Mouse (Mus musculus): ENCODE data around the gene Krtap3-1.
"Not testable (repeated sequence)": the region's sequence is repeated elsewhere in the genome, so short reads cannot be mapped to it uniquely, and the experiment has no call there.

The Krtap3-1 gene

DNA sequence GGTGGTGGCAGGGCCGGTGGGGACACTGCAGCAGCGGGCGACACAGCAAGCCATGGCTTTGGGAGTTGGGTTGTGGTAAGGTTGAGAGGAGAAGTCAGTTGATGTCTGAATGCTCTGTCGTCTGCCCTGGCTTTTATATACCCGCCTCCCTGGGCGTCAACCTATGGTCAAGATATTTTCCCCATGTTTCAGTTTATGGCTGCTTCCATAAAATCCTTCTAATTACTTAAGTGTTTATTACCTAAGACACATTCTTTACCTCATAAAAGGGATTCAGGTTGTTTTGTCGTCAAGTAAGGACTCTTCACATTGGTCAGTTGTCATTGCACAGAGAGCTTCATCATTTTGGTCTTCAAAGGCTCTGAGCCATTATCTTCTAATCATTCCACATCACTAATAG lies at the start of gene Krtap3-1:
Gene Krtap3-1 (minus strand): TSS at position 101 of the 400 bp plus-strand sequence.
- no peak for DNase-seq

DNA sequence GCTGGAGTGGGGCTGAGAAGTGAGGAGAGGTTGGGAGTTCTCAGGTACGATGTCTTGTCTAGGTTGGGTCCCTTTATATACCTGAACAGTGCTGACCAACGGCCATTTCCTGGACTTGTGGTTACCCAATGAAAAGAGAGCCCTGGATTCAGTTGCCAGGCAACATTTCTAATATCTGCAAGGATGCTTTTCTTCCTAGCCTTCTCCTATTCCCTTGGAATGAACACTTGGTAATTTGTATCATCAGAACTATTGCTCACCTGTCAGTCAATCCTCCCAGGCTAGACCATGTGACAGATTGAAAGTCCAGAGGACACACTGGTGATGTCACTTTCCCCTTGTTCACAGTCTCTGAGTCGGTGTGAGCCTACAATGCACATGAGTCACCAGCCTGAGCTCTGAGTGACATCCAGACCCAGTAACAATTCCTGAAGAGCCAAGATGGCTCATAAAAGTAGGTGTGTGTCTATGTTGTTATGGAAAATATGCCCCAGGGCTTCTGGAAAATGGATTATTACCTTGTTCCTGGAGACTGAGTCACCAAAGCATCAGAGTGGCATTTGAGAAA lies 48.5 kb upstream of the Krtap3-1 start, which contains the start of gene Krtap2-4:
Gene Krtap2-4 (minus strand): TSS at position 51 of the 568 bp plus-strand sequence.
- DNase-seq: no peak

DNA sequence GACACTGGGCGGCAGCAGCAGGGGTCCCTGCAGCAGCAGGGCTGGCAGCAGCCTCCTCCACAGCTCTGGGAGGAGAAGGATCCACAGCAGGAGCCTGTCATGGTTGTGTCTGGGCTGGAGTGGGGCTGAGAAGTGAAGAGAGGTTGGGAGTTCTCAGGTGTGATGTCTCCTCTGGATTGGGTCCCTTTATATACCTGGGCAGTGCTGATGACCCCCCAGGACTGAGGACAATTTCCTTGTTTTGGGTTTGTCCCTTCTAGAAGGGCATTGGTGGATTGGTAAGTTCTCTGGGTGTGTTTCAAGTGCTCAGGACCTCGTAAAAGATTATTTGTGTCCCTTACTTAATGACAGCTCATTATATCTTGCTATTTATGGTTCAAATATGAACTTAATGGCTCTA lies 43.7 kb upstream of the Krtap3-1 start, which contains the start of gene Gm11937:
Gene Gm11937 (minus strand): TSS at position 101 of the 400 bp plus-strand sequence.
- DNase-seq: not testable (repeated sequence)

DNA sequence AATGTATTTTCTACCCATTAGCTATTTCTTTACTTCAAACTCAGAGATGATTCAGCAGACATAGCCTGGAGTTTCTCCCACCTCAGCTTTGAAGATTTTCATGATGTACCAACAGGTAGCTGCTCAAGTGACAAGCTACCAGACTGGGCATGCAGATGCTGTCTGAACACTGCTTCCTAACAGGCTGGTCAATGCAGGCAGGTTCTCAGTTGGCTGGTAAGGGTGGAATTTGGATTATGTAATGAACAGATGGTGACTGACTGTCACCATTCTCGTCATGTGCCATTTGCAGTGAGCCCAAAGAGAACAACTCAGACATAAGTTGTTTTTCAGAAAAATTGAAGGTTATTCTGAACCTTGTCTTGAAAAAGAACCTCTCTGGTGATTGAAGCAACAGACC lies 42.7 kb upstream of the Krtap3-1 start:
- DNase-seq: no peak

DNA sequence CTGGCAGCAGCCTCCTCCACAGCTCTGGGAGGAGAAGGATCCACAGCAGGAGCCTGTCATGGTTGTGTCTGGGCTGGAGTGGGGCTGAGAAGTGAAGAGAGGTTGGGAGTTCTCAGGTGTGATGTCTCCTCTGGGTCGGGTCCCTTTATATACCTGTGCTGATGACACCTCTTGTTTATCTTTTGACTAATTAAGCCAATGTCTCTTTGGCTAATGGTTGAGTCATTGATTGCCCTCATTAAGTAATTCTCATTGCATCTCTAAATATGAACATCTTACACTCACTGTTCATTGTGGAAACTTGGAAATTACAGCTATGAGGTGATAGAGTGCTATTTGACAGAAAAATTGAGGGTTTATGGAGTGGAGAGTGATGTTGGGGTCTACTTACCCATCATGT lies 36.8 kb upstream of the Krtap3-1 start, which contains the start of gene Gm11938:
Gene Gm11938 (minus strand): TSS at position 101 of the 400 bp plus-strand sequence.
- not testable (repeated sequence) for DNase-seq

DNA sequence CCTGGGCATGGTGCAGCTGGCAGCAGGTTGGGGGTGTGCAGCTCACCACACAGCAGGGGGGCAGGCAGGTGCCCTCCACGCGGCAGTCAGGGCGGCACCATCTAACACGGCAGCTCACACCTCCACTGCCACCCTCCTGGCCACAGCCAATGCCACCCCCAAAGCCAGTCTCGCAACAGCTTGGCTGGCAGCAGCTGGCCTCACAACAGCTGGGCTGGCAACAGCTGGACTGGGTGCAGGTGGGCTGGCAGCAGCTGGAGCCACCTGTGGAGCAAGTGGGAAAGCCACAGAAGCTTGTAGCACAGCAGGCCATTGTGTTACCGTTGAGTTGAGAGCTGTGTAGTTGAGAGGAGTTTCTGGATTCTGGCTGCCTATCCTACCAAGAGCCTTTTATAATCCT lies 31.3 kb upstream of the Krtap3-1 start, which contains the start of gene Krtap9-3:
Gene Krtap9-3 (minus strand): TSS at position 364 of the 400 bp plus-strand sequence.
- DNase-seq: not testable (repeated sequence)

DNA sequence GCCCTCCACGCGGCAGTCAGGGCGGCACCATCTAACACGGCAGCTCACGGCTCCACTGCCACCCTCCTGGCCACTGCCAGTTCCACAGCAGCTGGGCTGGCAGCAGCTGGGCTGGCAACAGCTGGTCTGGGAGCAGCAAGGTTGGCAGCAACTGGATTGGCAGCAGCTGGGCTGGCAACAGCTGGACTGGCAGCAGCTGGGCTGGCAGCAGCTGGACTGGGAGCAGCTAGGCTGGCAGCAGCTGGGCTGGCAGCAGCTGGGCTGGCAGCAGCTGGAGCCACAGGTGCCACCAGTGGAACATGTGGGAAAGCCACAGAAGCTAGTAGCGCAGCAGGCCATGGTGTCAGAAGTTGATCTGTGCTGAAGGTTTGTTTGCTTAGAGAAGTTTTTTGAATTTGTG lies 24.6 kb upstream of the Krtap3-1 start, which contains the start of gene Krtap1-3:
Gene Krtap1-3 (minus strand): TSS at position 359 of the 400 bp plus-strand sequence.
- no peak for DNase-seq

DNA sequence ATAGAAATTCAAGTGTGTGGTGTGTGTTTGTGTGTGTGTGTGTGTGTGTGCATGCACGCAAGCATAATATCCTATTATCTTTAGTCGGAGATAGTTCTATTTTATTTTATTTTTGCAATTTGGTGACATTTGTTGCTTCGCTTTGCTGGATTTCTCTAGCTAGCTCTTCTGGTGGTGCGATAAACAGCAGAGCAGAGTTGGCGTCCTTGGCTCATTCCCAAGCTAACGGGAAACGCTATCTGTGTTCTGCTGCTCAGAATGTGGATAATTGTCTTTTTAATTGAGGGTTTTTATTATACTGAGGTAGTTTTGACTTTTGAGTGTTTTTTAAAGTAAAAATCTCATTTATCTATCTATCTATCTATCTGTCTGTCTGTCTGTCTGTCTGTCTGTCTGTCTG lies 18.7 kb upstream of the Krtap3-1 start:
- DNase-seq: no peak

DNA sequence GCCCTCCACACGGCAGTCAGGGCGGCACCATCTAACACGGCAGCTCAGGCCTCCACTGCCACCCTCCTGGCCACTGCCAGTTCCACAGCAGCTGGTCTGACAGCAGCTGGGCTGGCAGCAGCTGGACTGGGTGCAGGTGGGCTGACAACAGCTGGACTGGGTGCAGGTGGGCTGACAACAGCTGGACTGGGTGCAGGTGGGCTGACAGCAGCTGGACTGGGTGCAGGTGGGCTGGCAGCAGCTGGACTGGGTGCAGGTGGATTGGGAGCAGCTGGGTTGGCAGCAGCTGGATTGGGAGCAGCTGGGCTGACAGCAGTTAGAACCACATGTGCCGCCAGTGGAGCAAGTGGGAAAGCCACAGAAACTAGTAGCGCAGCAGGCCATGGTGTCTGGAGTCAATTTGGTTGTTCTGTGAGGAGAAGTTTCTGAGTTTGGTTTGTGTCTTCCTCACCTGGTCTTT lies 16.8 kb upstream of the Krtap3-1 start, which contains the start of gene Krtap1-4:
Gene Krtap1-4 (minus strand): TSS at position 410 of the 460 bp plus-strand sequence.
- DNase-seq: no peak

DNA sequence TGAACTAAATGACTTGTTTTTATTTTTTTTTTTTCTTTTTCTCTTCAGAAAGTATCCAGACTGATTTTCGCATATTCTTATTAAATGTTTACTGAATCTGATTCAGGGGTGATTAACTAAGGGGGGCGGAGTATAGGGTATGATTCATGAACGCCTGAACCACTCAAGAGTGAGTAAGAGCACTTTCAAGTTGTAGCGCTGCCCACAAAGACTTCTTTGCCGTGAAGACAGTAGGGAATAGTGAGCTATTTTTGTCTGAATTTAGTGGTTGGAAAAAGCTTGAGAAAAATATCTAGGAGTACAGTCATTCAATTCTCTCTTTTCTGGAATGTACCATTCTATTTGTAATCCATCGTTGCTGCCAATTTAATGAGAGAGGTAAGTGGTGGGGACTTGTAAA lies 15.1 kb upstream of the Krtap3-1 start:
- DNase-seq: no peak

DNA sequence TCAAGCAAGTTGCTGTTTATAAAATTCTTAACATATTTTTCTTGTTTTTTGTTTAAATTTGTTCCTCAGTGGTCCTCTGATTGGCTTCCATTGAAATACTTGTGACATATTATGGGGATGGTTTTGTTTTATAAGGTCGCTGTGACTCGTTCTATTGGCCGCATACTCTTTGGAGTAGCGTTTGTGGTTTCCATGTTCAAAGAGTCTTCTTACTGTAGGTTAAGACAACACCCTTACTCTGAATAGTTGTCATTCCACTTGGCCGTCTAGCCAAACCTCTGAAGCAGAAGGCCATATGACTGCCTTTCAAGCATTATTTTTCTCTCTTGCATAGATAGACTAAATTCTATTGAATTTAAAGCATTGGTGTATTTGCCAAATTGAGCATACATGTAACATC lies 14.6 kb upstream of the Krtap3-1 start:
- no peak for DNase-seq

DNA sequence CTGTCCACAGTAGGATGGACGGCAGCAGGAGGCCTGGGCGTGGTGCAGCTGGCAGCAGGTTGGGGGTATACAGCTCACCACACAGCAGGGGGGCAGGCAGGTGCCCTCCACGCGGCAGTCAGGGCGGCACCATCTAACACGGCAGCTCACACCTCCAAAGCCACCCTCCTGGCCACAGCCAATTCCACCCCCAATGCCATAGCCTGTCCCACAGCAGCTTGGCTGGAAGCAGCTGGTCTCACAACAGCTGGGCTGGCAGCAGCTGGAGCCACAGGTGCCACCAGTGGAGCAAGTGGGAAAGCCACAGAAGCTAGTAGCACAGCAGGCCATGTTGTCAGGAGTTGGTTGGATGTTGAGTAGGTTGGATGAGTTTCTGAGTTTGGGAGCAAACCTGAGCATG lies 14.2 kb upstream of the Krtap3-1 start, which contains the start of gene Krtap1-5:
Gene Krtap1-5 (minus strand): TSS at position 381 of the 400 bp plus-strand sequence.
- DNase-seq: no peak

DNA sequence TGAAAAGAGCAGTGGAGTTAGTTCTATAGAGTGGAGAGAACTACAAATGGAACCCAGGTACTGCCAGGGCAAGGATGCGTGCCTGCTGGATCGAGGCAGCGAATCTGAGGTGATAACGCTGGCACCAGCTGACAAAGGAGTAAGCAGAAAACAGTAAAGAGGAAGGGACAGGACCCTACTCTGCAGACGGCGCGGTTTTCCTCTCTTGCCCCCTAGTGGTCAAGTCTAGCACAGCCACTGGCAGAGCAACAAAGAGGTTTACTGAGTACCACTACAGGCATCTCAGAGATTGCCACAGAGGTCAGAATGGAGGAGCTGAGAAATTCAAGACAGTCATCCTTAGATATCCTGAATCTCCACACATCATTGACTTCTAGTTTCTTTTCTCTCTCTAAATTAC lies 7.7 kb upstream of the Krtap3-1 start:
- peak; percentile 62 for DNase-seq

DNA sequence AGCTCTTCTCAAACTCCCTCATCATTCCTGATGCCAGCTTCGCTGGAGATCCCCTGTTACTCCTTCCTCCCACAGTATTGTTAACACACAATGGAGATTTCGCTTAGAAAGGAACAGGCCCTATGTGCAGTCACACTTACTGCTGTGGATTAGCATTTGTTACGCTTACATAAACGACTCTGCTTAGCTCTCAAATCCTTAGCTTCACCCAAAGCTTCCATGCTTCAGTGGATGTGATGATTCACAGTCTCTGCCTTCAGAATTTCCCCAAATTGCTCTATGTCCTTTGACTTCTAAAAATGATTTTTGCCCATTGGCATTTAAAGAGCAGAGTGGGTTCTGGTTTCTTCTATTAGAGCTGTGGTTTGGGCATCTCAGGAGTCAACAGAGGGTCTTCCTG lies 6.7 kb upstream of the Krtap3-1 start:
- no peak for DNase-seq

DNA sequence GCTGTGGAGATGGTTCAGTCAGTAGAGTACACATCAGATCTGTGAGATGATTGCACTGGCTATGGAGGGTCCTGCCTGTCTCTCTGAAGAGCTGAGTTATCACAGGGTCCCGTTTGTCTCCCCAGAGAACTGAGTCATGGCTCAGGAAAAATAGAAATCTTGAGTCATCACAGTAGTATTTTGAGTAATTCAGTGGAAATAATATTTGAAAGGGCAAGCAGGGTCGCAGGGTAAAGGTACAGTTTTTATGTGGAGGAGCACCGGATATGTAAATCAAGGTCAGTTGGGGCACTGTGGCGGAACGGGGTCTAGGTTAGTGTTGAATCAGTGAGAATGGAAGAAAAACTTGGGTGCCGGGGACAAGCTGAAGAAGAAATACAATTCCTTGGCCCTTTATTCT lies 3.9 kb downstream of the Krtap3-1 start:
- DNase-seq: no peak

DNA sequence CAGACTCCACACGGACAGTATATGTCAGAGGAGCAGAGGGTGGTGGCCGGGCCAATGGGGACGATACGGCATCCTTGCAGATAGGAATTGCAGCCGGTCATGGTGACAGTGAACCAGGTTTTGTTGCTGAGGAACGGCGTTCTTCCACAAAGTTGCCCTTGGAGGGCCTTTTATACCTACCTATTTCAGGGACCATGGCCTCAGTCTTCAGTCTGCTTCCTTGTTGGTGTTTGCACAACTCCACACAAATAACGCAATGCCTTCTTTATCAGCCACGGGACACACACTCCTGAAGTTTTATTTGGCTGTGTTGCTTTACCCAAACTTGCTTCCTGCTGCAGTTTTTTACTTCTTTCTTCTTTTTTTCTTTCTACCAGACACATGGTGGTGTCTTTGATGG lies 7.1 kb downstream of the Krtap3-1 start, which contains the start of gene Gm11939:
Gene Gm11939 (minus strand): TSS at position 101 of the 400 bp plus-strand sequence.
- no peak for DNase-seq

DNA sequence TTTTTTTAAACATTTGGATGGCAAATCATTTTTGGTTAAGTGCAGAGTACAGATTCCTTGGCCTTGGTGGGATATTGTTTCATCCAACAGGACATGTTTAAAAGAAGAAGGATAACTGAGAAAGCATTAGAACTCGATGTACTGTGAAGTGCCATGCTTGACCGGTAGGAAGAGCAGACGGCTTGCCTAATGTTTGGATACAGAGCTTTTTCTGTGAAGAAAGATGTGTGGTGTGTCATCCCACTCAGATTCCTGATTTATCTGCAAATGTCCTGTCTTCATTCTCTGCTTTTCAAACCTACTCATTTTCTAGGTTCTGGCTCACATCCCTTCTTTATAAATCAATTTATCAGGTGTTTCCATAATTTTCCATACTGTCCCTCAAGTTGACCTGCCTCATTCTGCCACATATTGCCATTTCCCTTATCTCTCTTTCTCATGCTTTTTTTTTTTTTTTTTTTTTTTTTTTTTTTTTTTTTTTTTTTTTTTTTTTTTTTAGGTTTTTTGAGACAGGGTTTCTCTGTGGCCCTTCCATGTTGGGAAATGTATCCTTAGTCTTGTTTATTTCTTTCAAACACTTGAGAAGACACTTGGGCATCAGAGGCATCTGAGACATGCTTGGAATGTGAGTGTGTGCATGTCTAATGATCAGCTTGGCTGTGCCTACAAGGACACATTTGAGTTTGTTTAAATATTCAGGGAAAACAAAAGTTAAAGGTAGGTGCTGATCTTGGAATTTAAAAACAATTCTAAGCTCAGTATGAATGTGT lies 8.3 kb downstream of the Krtap3-1 start:
- no peak for DNase-seq

DNA sequence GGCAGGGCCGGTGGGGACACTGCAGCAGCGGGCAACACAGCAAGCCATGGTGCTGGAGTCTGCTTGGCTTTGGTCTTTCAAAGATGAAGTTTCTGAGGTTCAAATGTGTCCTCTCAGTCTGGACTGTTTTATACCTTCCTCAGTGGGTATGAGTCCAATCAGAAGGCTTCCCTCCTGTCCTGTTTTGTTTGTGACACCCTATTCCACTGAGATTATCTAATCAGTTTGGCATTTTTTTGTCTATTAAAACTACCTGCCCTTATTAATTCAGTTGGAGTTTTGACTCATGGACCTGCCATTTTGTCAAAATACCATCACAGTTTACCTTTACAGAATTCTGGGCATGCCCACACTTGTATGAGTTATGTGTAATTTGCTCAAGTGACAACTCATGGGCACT lies 9.7 kb downstream of the Krtap3-1 start, which contains the start of gene Krtap3-2:
Gene Krtap3-2 (minus strand): TSS at position 101 of the 400 bp plus-strand sequence.
- DNase-seq: no peak

DNA sequence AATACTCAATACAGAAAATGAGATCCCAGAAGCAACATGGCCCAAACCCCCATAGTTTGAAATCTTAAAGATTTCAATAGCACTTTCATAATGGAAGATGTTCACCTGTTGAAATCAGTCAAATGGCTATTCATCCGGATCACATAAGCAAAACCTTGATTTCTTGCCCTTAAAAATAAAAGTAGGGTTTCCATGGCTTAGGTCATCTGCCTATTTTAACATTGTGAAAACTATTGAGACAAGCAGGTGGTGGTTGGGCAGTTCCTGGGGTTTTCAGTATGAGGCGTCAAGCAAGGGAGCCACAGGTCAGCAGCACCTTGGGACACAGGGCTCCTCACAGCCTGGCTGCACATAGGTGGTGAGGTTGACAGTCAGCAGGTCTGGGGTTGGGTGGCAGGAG lies 10.2 kb downstream of the Krtap3-1 start:
- DNase-seq: no peak

DNA sequence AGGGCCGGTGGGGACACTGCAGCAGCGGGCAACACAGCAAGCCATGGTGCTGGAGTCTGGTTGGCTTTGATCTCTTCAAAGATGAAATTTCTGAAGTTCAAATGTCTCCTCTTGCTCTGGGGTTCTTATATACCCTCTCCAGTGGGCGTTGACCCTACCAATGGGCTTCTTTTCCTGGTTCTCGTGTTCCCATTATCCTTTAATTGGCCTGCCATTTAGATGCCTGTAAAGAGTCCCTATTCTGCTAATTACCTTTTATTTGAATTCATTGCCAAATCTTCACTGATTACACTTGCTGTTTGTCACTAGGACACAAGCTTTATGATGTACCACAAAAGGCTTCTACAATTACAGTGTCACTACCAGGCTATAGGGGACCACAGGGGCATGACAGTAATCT lies 15.7 kb downstream of the Krtap3-1 start, which contains the start of gene Krtap3-3:
Gene Krtap3-3 (minus strand): TSS at position 101 of the 400 bp plus-strand sequence.
- DNase-seq: no peak

DNA sequence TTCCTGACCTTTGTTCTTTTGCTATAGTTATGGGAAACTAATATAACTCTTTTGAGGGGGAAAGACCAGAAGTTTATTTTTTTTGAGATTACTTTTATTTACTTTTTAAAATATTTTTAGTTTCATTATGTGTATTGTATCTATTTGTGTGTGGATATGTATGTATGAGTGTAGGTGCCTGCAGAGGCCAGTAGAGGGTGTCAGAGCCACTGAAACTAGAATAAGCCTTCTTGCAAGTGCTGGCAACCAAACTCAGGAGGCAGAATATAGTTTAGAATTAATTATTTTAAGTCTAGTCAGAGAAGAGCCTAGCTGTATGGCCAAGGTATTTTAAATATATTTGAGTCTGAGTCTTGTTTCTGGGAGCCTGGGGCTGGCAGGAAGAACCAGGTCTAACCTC lies 18.5 kb downstream of the Krtap3-1 start:
- no peak for DNase-seq

DNA sequence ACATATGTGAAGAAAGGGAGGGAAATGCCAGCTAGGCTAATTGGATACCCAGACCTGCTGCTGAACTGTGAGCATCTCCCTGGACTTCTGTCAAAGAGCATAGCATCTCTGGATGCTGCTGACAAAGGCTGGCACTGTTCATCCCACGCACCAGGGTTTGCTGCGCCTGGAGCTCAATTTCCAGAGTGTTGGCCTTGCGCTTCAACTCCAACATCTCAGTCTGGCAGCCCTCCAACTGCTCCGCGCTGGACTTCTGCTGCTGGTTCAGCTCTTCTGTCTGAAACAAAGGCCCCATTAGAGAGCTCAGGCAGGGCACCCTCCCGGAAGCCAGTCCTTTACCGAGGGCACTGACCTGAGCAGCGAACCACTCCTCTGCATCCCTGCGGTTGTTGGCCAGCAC lies 26.7 kb downstream of the Krtap3-1 start:
- DNase-seq: no peak

DNA sequence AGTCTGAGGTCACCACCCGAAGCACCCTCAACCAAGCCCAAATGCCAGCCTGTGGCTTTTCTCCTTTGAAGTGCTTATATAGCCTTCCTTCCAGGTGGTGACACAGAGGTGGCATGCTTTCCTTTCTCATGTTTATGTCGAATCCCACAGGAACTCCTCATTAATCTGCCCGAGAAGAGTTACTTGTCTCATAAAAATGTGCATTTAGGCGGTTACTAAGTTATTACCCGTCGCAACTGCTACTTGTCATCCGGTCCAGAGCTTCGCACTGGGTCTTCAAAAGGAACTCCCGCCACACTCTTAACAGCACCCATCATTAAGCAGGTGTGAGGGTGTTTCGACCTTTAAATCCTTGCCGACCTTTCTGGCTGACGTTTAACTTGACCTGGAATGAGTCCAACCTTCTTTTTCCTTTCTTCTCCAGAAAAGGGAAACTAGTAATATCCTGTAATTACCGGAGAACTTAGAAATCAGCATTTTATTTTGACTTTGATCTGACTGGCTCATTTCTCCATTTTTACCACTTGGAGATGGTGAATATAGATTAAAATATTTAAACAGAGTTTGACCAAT lies 45.1 kb downstream of the Krtap3-1 start, which contains the start of gene Krt39:
Gene Krt39 (minus strand): TSS at position 51 of the 573 bp plus-strand sequence.
- DNase-seq: no peak

Data from thymus, postnatal 25 days (tissue).